In genomic region chr3:131940896-131941295, GRCm38 (mm10) we compare ENCODE assay signal across 20 mouse cellular contexts.
DNase-seq lines count a peak whose midpoint lies in the region; ATAC-seq and TF ChIP-seq lines count a peak whose summit lies in the region.
"Had no signal": no experiment of that assay in that cellular context is flagged by ENCODE, and none has a peak within 500 bp of the region (broad histone marks: within the 10 kb centered on the region; RNA-seq: fewer than 3 reads in every experiment).

No protein-coding gene starts in this region.

- H3K9me3 ChIP-seq in forebrain, embryonic 10.5 days = no peaks in the 10 kb centered on the region
- no peaks in the 10 kb centered on the region for H3K9me3 ChIP-seq in forebrain, embryonic 16.5 days (ENCODE audit: control insufficient read depth, low read length)
- H3K9me3 ChIP-seq in embryonic facial prominence, embryonic 13.5 days = no peaks in the 10 kb centered on the region
- no peaks in the 10 kb centered on the region for H3K9me3 ChIP-seq in limb, embryonic 10.5 days (replicated peaks)
- no peaks in the 10 kb centered on the region for H3K9me3 ChIP-seq in midbrain, embryonic 13.5 days
- H3K9me3 ChIP-seq: hindbrain, embryonic 12.5 days had no signal

- intact Hi-C loops in gastrocnemius, adult 2 months (cut with DNase I) = no loop called here

- H3K4me2 ChIP-seq in forebrain, embryonic 16.5 days (ENCODE audit: low read length) = no peak overlapping the region
- no peak overlapping the region for H3K4me2 ChIP-seq in embryonic facial prominence, embryonic 13.5 days
- no peak overlapping the region for H3K4me2 ChIP-seq in midbrain, embryonic 13.5 days (replicated peaks)
- H3K4me2 ChIP-seq: hindbrain, embryonic 12.5 days had no signal

- H3K27me3 ChIP-seq in forebrain, embryonic 10.5 days (ENCODE audit: poor library complexity, severe bottlenecking) = no peaks in the 10 kb centered on the region
- H3K27me3 ChIP-seq in forebrain, embryonic 16.5 days (replicated peaks; ENCODE audit: control insufficient read depth, insufficient read depth, low read length) = no peaks in the 10 kb centered on the region
- no peaks in the 10 kb centered on the region for H3K27me3 ChIP-seq in embryonic facial prominence, embryonic 13.5 days
- H3K27me3 ChIP-seq in limb, embryonic 10.5 days (ENCODE audit: low read depth, poor library complexity, severe bottlenecking) = no peaks in the 10 kb centered on the region
- no peaks in the 10 kb centered on the region for H3K27me3 ChIP-seq in midbrain, embryonic 13.5 days
- H3K27me3 ChIP-seq: hindbrain, embryonic 12.5 days had no signal

- peaks cover 5% of the 10 kb centered on the region; the same call in 1 of the 2 replicates for H3K4me1 ChIP-seq in forebrain, embryonic 10.5 days
- no peaks in the 10 kb centered on the region for H3K4me1 ChIP-seq in forebrain, embryonic 16.5 days (replicated peaks; ENCODE audit: control insufficient read depth, insufficient read depth, low read length)
- H3K4me1 ChIP-seq in embryonic facial prominence, embryonic 13.5 days = peaks cover 34% of the 10 kb centered on the region
- H3K4me1 ChIP-seq in limb, embryonic 10.5 days = peaks cover 44% of the 10 kb centered on the region
- no peaks in the 10 kb centered on the region for H3K4me1 ChIP-seq in midbrain, embryonic 13.5 days (replicated peaks)
- H3K4me1 ChIP-seq: hindbrain, embryonic 12.5 days had no signal

- H3K9ac ChIP-seq in forebrain, embryonic 16.5 days (replicated peaks; ENCODE audit: low read depth, low read length) = no peak overlapping the region
- H3K9ac ChIP-seq in embryonic facial prominence, embryonic 13.5 days = no peak overlapping the region
- H3K9ac ChIP-seq in midbrain, embryonic 13.5 days (replicated peaks) = no peak overlapping the region
- H3K9ac ChIP-seq: hindbrain, embryonic 12.5 days had no signal

- no peak for DNase-seq in forebrain, embryonic 10.5 days (ENCODE audit: extremely low spot score, low spot score)
- peak; percentile 40 for DNase-seq in limb, embryonic 10.5 days (ENCODE audit: low spot score)
- DNase-seq in gastrocnemius, postnatal 10 days = no peak
- DNase-seq in gastrocnemius, adult 2 months = no peak
- DNase-seq in lung, postnatal 25 days (ENCODE audit: low spot score) = no peak
- DNase-seq: adrenal gland, postnatal 10 days; cerebellum, adult 11 months; cerebellum, adult 8-10 months; cerebellum, postnatal 25 days; gastrocnemius, postnatal 25 days; heart, adult 11 months; heart, postnatal 10 days; heart, postnatal 4 days; kidney, adult 11 months had no signal

- 62% methylated on average over 7 of the region's 7 CpGs for WGBS in forebrain, embryonic 10.5 days
- 51% methylated on average over 7 of the region's 7 CpGs for WGBS in forebrain, embryonic 16.5 days
- 24% methylated on average over 7 of the region's 7 CpGs for WGBS in embryonic facial prominence, embryonic 13.5 days
- 31% methylated on average over 7 of the region's 7 CpGs for WGBS in limb, embryonic 10.5 days
- 67% methylated on average over 7 of the region's 7 CpGs for WGBS in midbrain, embryonic 13.5 days

- no peak for TF ChIP-seq CTCF in gastrocnemius, adult 2 months (IDR thresholded peaks at IDR 0.05)

- ATAC-seq in forebrain, embryonic 16.5 days = no peak
- no peak for ATAC-seq in embryonic facial prominence, embryonic 13.5 days (ENCODE audit: insufficient number of reproducible peaks, insufficient read depth, low FRiP score, low TSS enrichment, low read depth)
- ATAC-seq in midbrain, embryonic 13.5 days = no peak
- ATAC-seq: forebrain, embryonic 14.5 days; hindbrain, embryonic 16.5 days had no signal

- H3K27ac ChIP-seq in forebrain, embryonic 10.5 days = peak overlapping the region; percentile 15; the same call in 1 of the 2 replicates
- H3K27ac ChIP-seq in forebrain, embryonic 16.5 days (ENCODE audit: low read length) = no peak overlapping the region
- H3K27ac ChIP-seq in embryonic facial prominence, embryonic 13.5 days = 0 out of 2 replicates have a peak overlapping the region, but pooled peaks have one; percentile 28
- H3K27ac ChIP-seq in limb, embryonic 10.5 days = peak overlapping the region; percentile 70
- no peak overlapping the region for H3K27ac ChIP-seq in midbrain, embryonic 13.5 days
- H3K27ac ChIP-seq in gastrocnemius, adult 2 months = no peak overlapping the region
- H3K27ac ChIP-seq: hindbrain, embryonic 12.5 days had no signal

- no peak overlapping the region for H3K4me3 ChIP-seq in forebrain, embryonic 10.5 days
- no peak overlapping the region for H3K4me3 ChIP-seq in forebrain, embryonic 16.5 days (replicated peaks; ENCODE audit: low read length)
- no peak overlapping the region for H3K4me3 ChIP-seq in embryonic facial prominence, embryonic 13.5 days
- H3K4me3 ChIP-seq in limb, embryonic 10.5 days = no peak overlapping the region
- no peak overlapping the region for H3K4me3 ChIP-seq in midbrain, embryonic 13.5 days (replicated peaks)
- no peak overlapping the region for H3K4me3 ChIP-seq in gastrocnemius, adult 2 months
- H3K4me3 ChIP-seq: hindbrain, embryonic 12.5 days had no signal

- no peaks in the 10 kb centered on the region for H3K36me3 ChIP-seq in forebrain, embryonic 10.5 days (replicated peaks)
- H3K36me3 ChIP-seq in forebrain, embryonic 16.5 days (ENCODE audit: control insufficient read depth, insufficient read depth) = no peaks in the 10 kb centered on the region
- H3K36me3 ChIP-seq in embryonic facial prominence, embryonic 13.5 days = no peaks in the 10 kb centered on the region
- H3K36me3 ChIP-seq in limb, embryonic 10.5 days = no peaks in the 10 kb centered on the region
- H3K36me3 ChIP-seq in midbrain, embryonic 13.5 days = no peaks in the 10 kb centered on the region
- H3K36me3 ChIP-seq: hindbrain, embryonic 12.5 days had no signal

Comparison
In these comparisons a context has a peak if more than half of its experiments do, and no peak if none do; other contexts are left out.
1. H3K27ac ChIP-seq: peak in forebrain, embryonic 10.5 days (single experiment), embryonic facial prominence, embryonic 13.5 days (single experiment) and limb, embryonic 10.5 days (single experiment); none in forebrain, embryonic 16.5 days (single experiment), midbrain, embryonic 13.5 days (single experiment) and gastrocnemius, adult 2 months (single experiment).